Mouse (Mus musculus) forebrain, embryonic 13.5 days (tissue): Measurements from ENCODE around the gene R3hdm2. TPM values are rescaled to one million over a fixed set of nuclear protein-coding genes. Genes with fewer than 3 reads are reported as not detected.
A peak's percentile ranks its signal among the peaks of the same experiment; 100 is the strongest.

Experiments used
- ATAC-seq: fragments of 200-750 bp; cut with Nextera tagmentation; 2 replicates; pipeline ENCODE4 v1.8.0; 2017
- H3K27ac ChIP-seq: fragments of 300-500 bp; sonication (generic); 2 replicates; pipeline ENCODE4 v1.5.1; 2015; ENCODE audit warnings: inconsistent platforms, mild to moderate bottlenecking, moderate library complexity
- H3K27me3 ChIP-seq: fragments of 300-500 bp; sonication (generic); 2 replicates; pipeline ENCODE4 v1.6.1; 2015; ENCODE audit warnings: mild to moderate bottlenecking, inconsistent platforms
- H3K36me3 ChIP-seq: fragments of 300-500 bp; sonication (generic); 2 replicates; pipeline ENCODE4 v1.6.1; 2015; ENCODE audit warnings: mild to moderate bottlenecking, inconsistent platforms; ENCODE audit not compliant: poor library complexity, severe bottlenecking
- H3K4me1 ChIP-seq: fragments of 300-500 bp; sonication (generic); 2 replicates; pipeline ENCODE4 v1.6.1; 2015; ENCODE audit warnings: inconsistent platforms
- H3K4me2 ChIP-seq: fragments of 300-500 bp; sonication (generic); 2 replicates; pipeline ENCODE4 v1.6.1; 2015; ENCODE audit warnings: inconsistent platforms, mild to moderate bottlenecking, moderate library complexity
- H3K4me3 ChIP-seq: fragments of 300-500 bp; sonication (generic); 2 replicates; pipeline ENCODE4 v1.5.1; 2015; ENCODE audit warnings: mild to moderate bottlenecking, inconsistent platforms
- H3K9ac ChIP-seq: fragments of 300-500 bp; sonication (generic); 2 replicates; pipeline ENCODE4 v1.6.1; 2015; ENCODE audit warnings: mild to moderate bottlenecking, inconsistent platforms
- H3K9me3 ChIP-seq: fragments of 300-500 bp; sonication (generic); replicated peaks from 2 replicates; pipeline ENCODE4 v1.6.1; 2016; ENCODE audit warnings: inconsistent platforms
- WGBS: fragments of 180-500 bp; shearing (Covaris S2); methylation state at CpG from one replicate; pipeline ENCODE4 v1.1.7; 2015; 5-methylcytosine and 5-hydroxymethylcytosine counted together
- polyA plus RNA-seq: library from polyadenylated mRNA; unstranded; fragments of >200 nt; fragmentation: Nextera tagmentation; extraction: Ambion mirVana; gene quantifications from 2 replicates; pipeline ENCODE4 v1.2.1, GENCODE M21; 2015

Gene R3hdm2
- polyA plus RNA-seq, 1 experiment from 2014 or later: 39.3 TPM

DNA sequence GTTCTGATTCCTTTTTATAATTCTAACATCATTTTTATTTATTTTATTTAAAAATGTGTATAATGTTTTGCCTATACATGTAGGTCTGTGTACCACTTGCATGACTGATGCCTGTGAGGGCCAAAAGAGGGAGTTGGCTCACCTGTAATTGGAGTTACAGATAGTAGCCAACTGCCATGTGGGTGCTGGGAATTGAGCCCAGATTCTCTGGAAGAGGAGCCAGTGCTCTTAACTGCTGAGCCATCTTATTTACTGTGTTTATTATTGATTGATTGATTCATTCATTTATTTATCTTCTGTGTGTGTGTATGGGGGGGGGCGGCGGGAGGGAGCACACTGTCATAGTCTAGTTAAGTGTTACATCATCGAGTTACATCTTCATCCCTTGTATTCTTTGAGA is 24.6 kb downstream of the R3hdm2 start:
- WGBS: 94% methylated on average over 3 of the region's 3 CpGs
- no peaks in the 10 kb centered on the region for H3K9me3 ChIP-seq
- ATAC-seq: no peak
- no peak overlapping the region for H3K27ac ChIP-seq
- no peak overlapping the region for H3K4me2 ChIP-seq
- H3K4me1 ChIP-seq: no peaks in the 10 kb centered on the region
- no peak overlapping the region for H3K4me3 ChIP-seq
- peaks cover 36% of the 10 kb centered on the region for H3K36me3 ChIP-seq
- H3K27me3 ChIP-seq: no peaks in the 10 kb centered on the region
- H3K9ac ChIP-seq: no peak overlapping the region

DNA sequence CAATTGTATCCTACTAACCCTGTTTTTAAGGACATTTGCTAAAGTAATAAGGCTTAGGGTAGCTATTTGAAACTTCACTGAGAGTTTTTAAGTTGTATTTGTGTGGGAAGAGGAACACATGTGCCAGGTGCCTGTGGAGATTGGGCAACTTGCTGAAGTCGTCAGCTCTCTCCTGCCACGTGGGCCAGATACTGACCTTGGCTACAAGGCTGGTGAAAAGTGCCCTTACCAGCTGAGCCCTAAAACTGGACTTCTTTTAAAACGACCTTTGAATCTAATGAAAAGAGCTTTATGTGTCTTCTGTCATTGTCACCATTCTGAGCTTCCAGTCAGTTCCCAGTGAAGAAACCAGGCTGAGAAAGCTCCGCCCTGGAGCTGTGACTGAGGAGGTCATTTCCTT is 27.3 kb downstream of the R3hdm2 start:
- H3K27ac ChIP-seq: no peak overlapping the region
- 67% methylated on average over 4 of the region's 4 CpGs for WGBS
- no peak overlapping the region for H3K4me2 ChIP-seq

DNA sequence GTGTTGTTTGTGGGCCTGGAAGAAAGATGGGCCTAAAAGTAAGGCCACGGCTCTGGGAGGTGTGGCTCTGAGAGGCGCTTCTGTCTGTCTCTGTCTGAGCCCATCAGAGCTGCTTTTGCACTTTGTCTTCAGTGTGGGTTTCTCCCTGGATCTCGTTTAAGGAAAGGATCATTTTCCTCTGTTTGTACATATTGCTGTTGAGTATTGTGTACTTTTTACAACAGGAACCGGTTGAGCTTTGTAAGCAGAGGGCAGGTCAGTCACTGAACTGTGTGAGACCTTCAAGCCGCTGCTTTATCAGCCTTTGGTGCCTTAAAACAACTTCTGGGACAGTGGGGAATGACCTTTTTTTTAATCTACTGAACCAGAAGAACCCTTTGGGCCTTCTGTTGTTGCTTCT is 32.0 kb downstream of the R3hdm2 start:
- 47% methylated on average over 5 of the region's 5 CpGs for WGBS
- H3K4me1 ChIP-seq: 0 out of 2 replicates have a peak, but pooled peaks cover 7% of the 10 kb centered on the region
- H3K27me3 ChIP-seq: no peaks in the 10 kb centered on the region
- no peak overlapping the region for H3K4me3 ChIP-seq
- H3K9ac ChIP-seq: no peak overlapping the region; the same call in 1 of the 2 replicates
- no peak overlapping the region for H3K4me2 ChIP-seq
- no peaks in the 10 kb centered on the region; the same call in 1 of the 2 replicates for H3K36me3 ChIP-seq
- H3K27ac ChIP-seq: no peak overlapping the region
- no peaks in the 10 kb centered on the region for H3K9me3 ChIP-seq
- no peak for ATAC-seq

More for the DNA sequence above, 27.3 kb downstream of the R3hdm2 start:
- Histone ChIP-seq H3K9me3 (no peaks in the 10 kb centered on the region), H3K27me3 (no peaks in the 10 kb centered on the region), H3K4me1 (0 out of 2 replicates have a peak, but pooled peaks cover 6% of the 10 kb centered on the region), H3K9ac (no peak overlapping the region), H3K36me3 (peaks cover 9% of the 10 kb centered on the region; the same call in 1 of the 2 replicates), H3K4me3 (no peak overlapping the region)
- ATAC-seq: no peak

DNA sequence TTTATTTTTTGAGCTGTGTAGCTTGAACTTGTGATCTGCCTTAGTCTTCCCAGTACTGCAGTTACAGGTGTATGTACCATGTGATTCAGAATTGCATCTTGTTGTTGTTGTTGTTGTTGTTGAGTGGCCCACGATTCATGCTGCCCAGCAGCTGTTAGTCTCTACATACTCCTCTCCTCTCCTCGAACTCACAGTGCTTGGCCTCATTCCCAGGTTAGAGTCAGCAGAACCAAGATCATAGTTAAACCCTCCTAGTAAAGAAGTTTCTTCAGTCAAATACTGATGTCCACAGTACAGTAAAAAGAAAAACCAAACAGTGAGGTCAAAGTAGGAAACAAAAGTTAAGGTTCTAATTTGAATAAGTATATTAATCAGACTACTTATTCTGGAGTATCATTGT is 32.6 kb downstream of the R3hdm2 start:
- no peaks in the 10 kb centered on the region; the same call in 1 of the 2 replicates for H3K36me3 ChIP-seq
- no peaks in the 10 kb centered on the region for H3K27me3 ChIP-seq
- H3K9ac ChIP-seq: no peak overlapping the region
- no peak overlapping the region for H3K4me2 ChIP-seq
- no peak for ATAC-seq
- H3K27ac ChIP-seq: no peak overlapping the region
- WGBS: 77% methylated on average over 2 of the region's 2 CpGs
- H3K9me3 ChIP-seq: no peaks in the 10 kb centered on the region
- H3K4me1 ChIP-seq: 0 out of 2 replicates have a peak, but pooled peaks cover 7% of the 10 kb centered on the region
- H3K4me3 ChIP-seq: no peak overlapping the region

DNA sequence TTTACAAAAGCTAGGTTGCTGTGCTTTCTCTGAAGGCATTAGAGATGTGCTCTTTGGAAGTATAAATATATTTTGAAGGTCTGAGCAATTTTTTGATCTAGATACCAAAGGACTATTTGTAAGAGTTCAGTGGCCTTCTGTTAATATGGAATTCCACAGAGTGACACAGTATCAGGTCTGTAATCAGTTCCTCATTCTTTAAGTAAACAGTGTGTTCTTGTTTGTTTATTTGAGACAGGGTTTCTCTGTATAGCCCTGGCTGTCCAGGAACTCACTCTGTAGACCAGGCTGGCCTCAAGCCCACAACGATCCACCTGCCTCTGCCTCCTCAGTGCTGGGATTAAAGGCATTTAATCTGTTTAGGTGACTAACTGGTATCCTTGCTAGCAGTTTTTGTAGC is 33.5 kb downstream of the R3hdm2 start:
- H3K9ac ChIP-seq: no peak overlapping the region
- H3K27ac ChIP-seq: no peak overlapping the region
- no peak overlapping the region for H3K4me3 ChIP-seq
- H3K4me2 ChIP-seq: no peak overlapping the region
- 87% methylated on average over 1 of the region's 1 CpGs for WGBS
- H3K36me3 ChIP-seq: no peaks in the 10 kb centered on the region; the same call in 1 of the 2 replicates
- no peaks in the 10 kb centered on the region for H3K9me3 ChIP-seq
- no peak for ATAC-seq
- H3K27me3 ChIP-seq: no peaks in the 10 kb centered on the region
- 0 out of 2 replicates have a peak, but pooled peaks cover 7% of the 10 kb centered on the region for H3K4me1 ChIP-seq

DNA sequence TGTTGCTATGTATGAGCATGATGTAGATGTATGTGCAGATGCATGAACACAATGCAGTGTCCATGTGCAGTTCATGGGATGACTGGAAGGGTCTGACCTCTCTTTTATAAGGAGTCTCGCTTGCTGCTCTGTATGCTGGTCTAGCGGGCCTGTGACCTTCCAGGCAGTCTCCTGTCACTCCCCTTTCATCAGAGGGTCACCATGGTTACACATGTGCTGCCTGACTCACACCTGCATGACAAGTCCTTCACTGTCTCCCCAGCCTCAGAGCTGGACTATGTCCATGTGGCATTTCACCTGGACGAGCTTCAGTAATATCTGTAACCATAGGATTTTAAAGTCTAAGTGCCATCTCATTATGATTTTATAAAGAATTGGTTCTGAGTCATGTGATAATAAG is 34.0 kb downstream of the R3hdm2 start:
- Histone ChIP-seq H3K27me3 (no peaks in the 10 kb centered on the region), H3K27ac (no peak overlapping the region), H3K4me1 (0 out of 2 replicates have a peak, but pooled peaks cover 7% of the 10 kb centered on the region), H3K9ac (no peak overlapping the region), H3K9me3 (no peaks in the 10 kb centered on the region), H3K36me3 (no peaks in the 10 kb centered on the region; the same call in 1 of the 2 replicates), H3K4me2 (no peak overlapping the region), H3K4me3 (no peak overlapping the region)
- no peak for ATAC-seq
- 81% methylated on average over 3 of the region's 3 CpGs for WGBS

DNA sequence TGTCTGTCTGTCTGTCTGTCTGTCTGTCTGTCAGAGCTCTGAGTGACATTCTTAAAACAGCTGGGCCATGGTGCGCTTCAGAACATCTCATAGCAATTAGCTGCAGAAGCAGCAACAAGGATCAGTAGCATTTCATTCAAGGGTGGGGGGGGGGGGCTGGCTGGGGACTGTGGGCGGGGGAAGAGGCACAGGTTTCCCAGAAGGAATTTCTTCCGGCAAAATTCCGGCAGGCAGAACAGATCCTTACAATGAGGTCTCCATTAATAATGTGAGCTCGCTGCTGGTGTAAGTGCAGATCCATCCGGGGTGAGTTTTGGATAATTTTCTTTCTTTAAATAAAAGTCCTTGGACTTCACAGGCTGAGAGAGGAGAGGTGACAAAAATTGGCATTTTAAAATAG is 40.0 kb downstream of the R3hdm2 start:
- Histone ChIP-seq H3K4me1 (peaks cover 27% of the 10 kb centered on the region), H3K4me2 (peak overlapping the region; percentile 22; the same call in 1 of the 2 replicates), H3K9ac (no peak overlapping the region), H3K27ac (no peak overlapping the region), H3K27me3 (no peaks in the 10 kb centered on the region), H3K36me3 (no peaks in the 10 kb centered on the region), H3K4me3 (no peak overlapping the region), H3K9me3 (no peaks in the 10 kb centered on the region)
- no peak for ATAC-seq
- 6% methylated on average over 5 of the region's 6 CpGs for WGBS

DNA sequence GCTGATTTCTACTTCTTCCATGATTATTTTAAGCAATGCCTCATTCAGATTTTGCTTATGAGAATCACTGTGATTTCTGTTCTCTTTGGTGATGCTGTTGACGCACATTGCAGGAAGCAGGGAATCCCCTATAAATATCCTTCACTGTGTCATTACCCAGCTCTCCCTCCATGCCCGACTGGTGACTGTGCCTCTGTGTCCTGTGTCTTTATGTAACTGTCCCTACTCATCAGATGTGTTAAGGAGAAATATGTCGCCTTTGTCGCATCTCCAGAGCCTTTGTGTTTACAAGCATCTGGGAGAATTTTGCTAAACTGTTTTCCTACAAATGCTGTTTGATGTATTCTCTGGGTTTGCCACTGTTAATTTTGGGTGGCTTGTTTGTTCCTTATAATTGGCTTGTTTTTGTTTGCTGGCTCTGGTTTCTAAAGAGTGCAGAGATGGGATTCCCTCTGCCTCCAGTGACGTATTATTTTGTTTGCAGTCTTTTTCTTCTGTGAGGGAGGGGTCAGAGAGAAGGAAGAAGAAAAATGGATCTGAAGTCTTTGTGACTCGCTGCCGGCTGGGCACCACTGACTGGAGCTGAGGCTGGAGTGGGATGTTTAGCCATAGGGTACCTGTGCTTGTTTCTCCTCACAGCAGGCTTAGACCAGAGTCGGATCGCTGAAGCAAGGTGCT is 40.7 kb downstream of the R3hdm2 start:
- 4% methylated on average over 9 of the region's 9 CpGs for WGBS
- Histone ChIP-seq H3K27ac (peak overlapping the region; percentile 57), H3K9ac (peak overlapping the region; percentile 57), H3K27me3 (no peaks in the 10 kb centered on the region), H3K9me3 (no peaks in the 10 kb centered on the region), H3K36me3 (no peaks in the 10 kb centered on the region), H3K4me3 (peak overlapping the region; percentile 23), H3K4me2 (peak overlapping the region; percentile 52), H3K4me1 (peaks cover 29% of the 10 kb centered on the region)
- peak; percentile 42; the same call in 1 of the 2 replicates for ATAC-seq

DNA sequence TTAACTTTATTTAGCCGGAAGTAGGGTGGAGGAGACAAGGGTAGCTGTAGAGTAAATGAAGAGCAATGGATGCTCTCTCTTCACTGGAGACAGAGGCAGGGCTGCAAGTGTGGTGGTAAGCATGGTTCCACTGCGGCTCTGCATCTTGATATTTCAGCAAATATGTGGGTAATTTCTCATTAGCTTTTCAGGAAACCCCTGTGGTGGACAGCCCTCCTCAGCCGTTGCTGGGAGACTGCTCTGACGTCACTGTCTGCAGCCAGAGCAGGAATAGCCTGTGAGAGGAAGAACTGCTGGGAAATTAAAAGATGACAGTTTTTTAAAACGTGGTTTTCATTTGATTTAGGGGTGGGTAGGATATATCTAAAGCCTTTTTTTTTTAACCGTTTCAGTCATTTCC is 41.9 kb downstream of the R3hdm2 start:
- Histone ChIP-seq H3K27me3 (no peaks in the 10 kb centered on the region), H3K9ac (peak overlapping the region; percentile 40), H3K36me3 (no peaks in the 10 kb centered on the region), H3K4me1 (peaks cover 38% of the 10 kb centered on the region), H3K4me3 (no peak overlapping the region), H3K4me2 (peak overlapping the region; percentile 24; the same call in 1 of the 2 replicates), H3K9me3 (no peaks in the 10 kb centered on the region), H3K27ac (no peak overlapping the region)
- 0 out of 2 replicates have a peak, but pooled peaks have one; percentile 28 for ATAC-seq
- 25% methylated on average over 6 of the region's 6 CpGs for WGBS

DNA sequence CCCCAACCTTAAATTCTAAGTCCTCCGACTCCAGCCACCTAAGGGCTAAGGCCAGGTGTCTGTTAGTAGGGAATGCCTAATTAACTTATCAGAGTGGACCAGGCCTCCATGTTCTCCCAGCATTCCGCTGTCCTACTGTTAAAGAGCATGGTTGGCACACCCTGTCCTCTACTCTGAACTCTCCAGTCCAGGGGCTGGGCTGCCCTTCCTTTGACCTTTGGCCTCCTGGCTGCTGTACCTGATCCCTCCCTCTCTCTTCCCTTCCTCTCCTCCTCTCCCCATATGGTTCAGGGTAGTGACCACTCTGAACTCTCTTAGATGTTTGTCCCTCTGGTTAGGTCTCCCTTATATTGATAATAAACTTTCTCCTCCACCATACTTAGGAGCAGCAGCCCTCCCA is 45.7 kb downstream of the R3hdm2 start:
- no peak overlapping the region for H3K4me3 ChIP-seq
- H3K27ac ChIP-seq: no peak overlapping the region
- ATAC-seq: no peak
- H3K27me3 ChIP-seq: no peaks in the 10 kb centered on the region
- H3K9me3 ChIP-seq: no peaks in the 10 kb centered on the region
- H3K4me2 ChIP-seq: no peak overlapping the region
- H3K4me1 ChIP-seq: peaks cover 32% of the 10 kb centered on the region
- whole genome bisulfite sequencing: 96% methylated on average over 2 of the region's 2 CpGs
- H3K9ac ChIP-seq: no peak overlapping the region
- H3K36me3 ChIP-seq: 0 out of 2 replicates have a peak, but pooled peaks cover 8% of the 10 kb centered on the region

DNA sequence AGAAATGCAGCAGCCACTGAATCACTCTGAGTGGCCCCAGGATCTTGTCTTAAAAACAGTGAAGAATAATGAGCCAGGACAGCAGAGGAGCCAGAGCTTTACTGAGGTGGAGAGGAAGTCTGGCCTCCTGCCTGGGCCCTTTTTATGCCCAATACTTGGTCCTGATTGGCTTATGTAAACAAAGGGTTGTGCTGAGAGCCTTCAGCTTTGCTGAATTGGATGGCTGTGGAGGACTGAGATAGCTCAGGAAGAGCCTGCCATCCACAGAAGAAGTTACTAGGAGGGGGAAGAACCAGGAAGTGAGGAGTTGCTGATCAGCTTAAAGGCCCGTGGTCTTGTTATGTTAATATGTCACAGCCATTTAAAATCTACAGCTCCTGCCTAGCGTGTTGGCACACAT is 46.5 kb downstream of the R3hdm2 start:
- H3K9ac ChIP-seq: no peak overlapping the region
- H3K9me3 ChIP-seq: no peaks in the 10 kb centered on the region
- 16% methylated on average over 2 of the region's 2 CpGs for WGBS
- H3K4me1 ChIP-seq: peaks cover 24% of the 10 kb centered on the region
- H3K36me3 ChIP-seq: 0 out of 2 replicates have a peak, but pooled peaks cover 8% of the 10 kb centered on the region
- no peak overlapping the region for H3K4me3 ChIP-seq
- H3K27ac ChIP-seq: peak overlapping the region; percentile 65
- 0 out of 2 replicates have a peak, but pooled peaks have one; percentile 24 for ATAC-seq
- no peaks in the 10 kb centered on the region for H3K27me3 ChIP-seq
- no peak overlapping the region for H3K4me2 ChIP-seq

DNA sequence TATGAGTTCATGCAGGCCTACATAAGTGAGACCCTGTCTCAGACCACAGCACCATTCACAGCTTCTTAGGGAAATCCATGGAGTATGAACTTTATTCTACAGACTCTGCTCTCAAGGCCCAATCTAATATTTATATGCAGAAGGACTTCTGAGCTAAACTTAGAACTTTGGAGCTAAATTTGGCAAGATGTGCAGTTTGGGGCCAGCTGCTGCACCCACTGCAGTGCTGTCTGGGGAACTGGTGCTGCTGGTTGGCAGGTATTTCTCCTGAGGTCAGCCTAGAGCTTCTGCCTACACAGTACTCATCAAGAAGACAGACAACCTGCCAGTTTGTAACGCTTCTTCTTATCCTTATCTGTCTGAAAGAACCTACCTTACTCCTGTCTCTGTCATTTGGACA is 47.0 kb downstream of the R3hdm2 start:
- ATAC-seq: no peak
- peaks cover 19% of the 10 kb centered on the region for H3K4me1 ChIP-seq
- WGBS: 87% methylated on average over 1 of the region's 1 CpGs

More for the DNA sequence above, 47.0 kb downstream of the R3hdm2 start:
- Histone ChIP-seq H3K27me3 (no peaks in the 10 kb centered on the region), H3K4me3 (no peak overlapping the region), H3K9ac (no peak overlapping the region), H3K9me3 (no peaks in the 10 kb centered on the region), H3K4me2 (no peak overlapping the region), H3K27ac (0 out of 2 replicates have a peak overlapping the region, but pooled peaks have one; percentile 65), H3K36me3 (0 out of 2 replicates have a peak, but pooled peaks cover 8% of the 10 kb centered on the region)
